Mouse (Mus musculus) central nervous system, embryonic 18 days (tissue): ENCODE results near the gene Klhl12. TPM values are rescaled to one million over a fixed set of nuclear protein-coding genes. Genes with fewer than 3 reads are reported as not detected.

Source experiments
- polyA plus RNA-seq: library from polyadenylated mRNA; depleted of rRNA; stranded (reverse); fragments of >200 nt; gene quantifications from 2 replicates; pipeline ENCODE4 v1.2.3, GENCODE M21; 2012; rRNA removed

The Klhl12 gene
- 26.5 and 27.2 TPM in 2 replicates for polyA plus RNA-seq

DNA sequence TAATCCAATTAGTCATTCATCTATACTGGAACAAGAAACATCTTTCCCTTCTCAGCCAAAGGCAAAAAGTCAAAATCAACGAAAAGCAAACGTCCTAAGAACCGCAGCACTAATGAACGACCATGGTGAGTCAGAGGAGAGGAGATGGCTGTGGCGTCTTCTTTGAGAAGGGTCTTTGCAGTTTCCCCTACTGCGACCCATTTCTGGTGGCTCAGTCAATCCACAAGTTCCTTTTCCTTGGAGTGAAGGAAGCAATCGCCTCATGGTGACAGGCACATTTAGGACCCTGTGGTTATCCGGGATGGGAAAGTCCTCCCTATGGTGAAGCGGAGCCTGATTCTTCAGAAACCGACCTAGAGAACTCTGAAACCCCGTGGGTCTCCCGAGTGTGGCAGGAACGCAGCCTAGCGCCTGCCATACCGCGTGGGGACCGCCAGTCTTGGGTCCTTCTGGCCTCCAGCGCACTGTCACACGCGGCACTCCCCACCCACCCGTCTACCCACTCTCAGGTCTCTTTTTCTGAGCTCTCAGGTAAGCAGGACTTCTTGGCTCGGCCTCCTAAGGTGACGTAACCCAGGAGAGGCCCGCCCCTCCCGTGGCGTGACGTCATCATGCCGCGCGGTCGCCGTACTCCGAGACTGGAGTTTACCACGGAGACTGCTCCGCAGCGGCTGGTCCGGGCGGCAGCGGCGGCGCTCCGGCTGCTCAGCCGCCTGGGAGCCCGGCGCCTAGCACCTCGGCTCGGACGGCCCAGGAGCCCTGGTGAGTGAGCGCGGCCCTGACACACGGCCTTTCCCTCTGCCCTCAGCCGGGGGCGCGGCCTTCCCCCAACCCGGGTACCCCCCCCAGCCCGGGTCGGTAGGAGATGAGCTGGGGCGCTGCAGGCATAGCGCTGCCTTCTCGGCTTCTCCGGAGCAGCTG, at the start of gene Klhl12:
Gene Klhl12, plus strand, starts transcription at position 628 of the 921 bp plus-strand sequence.

DNA sequence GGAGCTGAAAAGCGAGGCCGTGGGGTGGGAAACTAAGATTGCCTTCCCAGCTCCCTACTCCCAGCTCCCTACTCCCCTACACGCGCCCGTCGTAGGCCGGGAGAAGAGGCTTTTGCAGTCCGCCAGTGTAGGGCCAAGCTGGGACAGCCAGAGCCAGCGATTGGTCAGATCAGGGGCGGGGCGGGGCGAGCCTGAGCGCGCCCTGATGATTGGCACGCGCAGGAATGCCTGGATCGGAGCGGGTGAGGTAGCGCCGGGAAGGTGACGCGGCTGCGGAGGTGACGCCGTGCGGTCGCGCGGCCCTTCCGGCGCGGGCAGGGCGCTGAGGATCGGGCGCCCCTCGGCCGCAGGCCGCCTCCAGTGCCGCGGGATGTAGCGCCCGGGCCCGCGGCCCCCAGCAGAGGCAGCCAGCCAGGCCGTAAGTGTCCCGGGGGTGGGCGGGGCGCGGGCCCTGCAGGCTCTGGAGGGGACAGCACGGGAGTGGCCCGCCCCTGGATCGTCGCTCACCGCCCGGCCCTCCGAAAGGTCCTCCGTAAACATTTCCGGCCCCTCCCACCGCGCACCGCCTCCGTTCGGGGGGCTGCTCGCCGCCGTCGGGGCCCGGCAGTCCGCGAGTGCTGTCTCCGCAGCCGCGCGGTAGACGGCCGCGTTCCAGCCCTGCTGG, 40.0 kb upstream of the Klhl12 start, which contains the start of gene Adipor1:
Gene Adipor1, plus strand, starts transcription at position 211 of the 664 bp plus-strand sequence.

GRCm38 (mm10) chr1:134494428-134495215, 39.3 kb downstream of the Klhl12 start, which contains the start of gene Rabif:
Gene Rabif (plus strand): TSS chr1:134494648.

Other genes starting within 250 kb of the Klhl12 start
- 31.6 and 36.9 TPM in 2 replicates for gene Adora1, start 220.1 kb upstream of the Klhl12 start, polyA plus RNA-seq
- 0.13 and 4.1 TPM in 2 replicates for gene Myog, start 165.5 kb upstream of the Klhl12 start, polyA plus RNA-seq
- gene Ppfia4, start 122.6 kb upstream of the Klhl12 start, polyA plus RNA-seq = 61.0 and 61.3 TPM in 2 replicates
- 97.6 and 114 TPM in 2 replicates for gene Tmem183a, start 93.6 kb upstream of the Klhl12 start, polyA plus RNA-seq
- not detected in 2 replicates for gene 4933406M09Rik, start 69.6 kb upstream of the Klhl12 start, polyA plus RNA-seq
- gene Cyb5r1, start 50.0 kb upstream of the Klhl12 start, polyA plus RNA-seq = 9.6 and 10.8 TPM in 2 replicates
- gene Adipor1, start 40.2 kb upstream of the Klhl12 start, polyA plus RNA-seq = 52.3 and 52.4 TPM in 2 replicates
- 45.0 and 45.1 TPM in 2 replicates for gene Rabif, start 39.1 kb downstream of the Klhl12 start, polyA plus RNA-seq
- gene Mgat4e, start 94.2 kb downstream of the Klhl12 start, polyA plus RNA-seq = 0.07 TPM in 1 of 2 replicates, not detected in the other
- gene Kdm5b, start 104.6 kb downstream of the Klhl12 start, polyA plus RNA-seq = 47.1 and 49.4 TPM in 2 replicates
- gene Syt2, start 191.1 kb downstream of the Klhl12 start, polyA plus RNA-seq = 2.9 and 4.9 TPM in 2 replicates